Mouse (Mus musculus): ENCODE measurements at regions not wholly inside any gene's neighbourhood (a gene's known extent, or its start where the extent isn't known, plus 50 kb on each side); places are given as distances from the start of the nearest gene placed in this dataset.

DNA sequence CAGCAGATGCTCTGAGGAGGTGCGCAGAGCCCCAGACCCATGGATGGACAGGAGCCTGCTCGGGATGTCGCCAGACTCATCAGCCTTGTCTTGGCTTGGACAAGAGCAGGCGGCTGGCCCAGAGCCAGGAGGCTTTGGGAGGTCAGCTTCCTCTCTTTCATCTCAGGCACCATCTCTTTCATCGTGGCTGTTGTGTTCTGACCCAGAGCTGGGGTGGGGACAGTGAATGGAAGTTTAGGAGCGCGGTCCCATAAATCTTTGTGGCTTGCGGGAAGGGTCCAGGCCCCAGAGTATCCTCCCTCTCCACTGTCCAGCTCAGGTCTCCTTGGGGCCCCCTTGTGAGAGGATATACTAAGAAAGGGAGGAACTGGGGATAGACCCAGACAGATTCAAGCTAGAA lies 87.2 kb upstream of the Zbtb40 start:
- TF ChIP-seq GATA4 (IDR thresholded peaks at IDR 0.05; ENCODE audit: insufficient replicate concordance, low read length), result no peak

GRCm38 (mm10) chr4:137134553-137134952 lies 86.0 kb upstream of the Zbtb40 start:
- no peak for TF ChIP-seq GATA4 (IDR thresholded peaks at IDR 0.05; ENCODE audit: insufficient replicate concordance, low read length)

DNA sequence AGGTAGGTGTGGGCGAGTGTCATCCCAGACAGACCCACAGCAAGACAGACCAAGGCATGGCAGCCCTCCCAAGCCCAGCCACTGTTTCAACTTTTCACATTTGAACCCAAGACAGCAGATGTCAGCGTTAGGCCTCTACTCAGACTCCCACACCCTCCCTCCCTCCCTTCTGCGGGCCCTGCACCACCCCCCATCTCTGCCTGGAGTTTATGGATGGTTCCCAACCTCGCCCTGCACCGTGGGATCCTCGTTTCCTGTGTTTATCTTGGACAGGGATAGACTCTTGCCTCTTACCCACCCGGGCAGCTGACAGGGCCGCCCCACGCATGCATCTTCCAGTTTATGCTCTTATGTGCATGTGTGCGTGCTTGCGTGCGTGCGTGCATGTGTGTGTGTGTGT lies 85.2 kb upstream of the Zbtb40 start:
- no peak for TF ChIP-seq GATA4 (IDR thresholded peaks at IDR 0.05; ENCODE audit: insufficient replicate concordance, low read length)

GRCm38 (mm10) chr4:137130619-137131212 lies 82.1 kb upstream of the Zbtb40 start:
- TF ChIP-seq GATA4 (IDR thresholded peaks at IDR 0.05; ENCODE audit: insufficient replicate concordance, low read length), result no peak

GRCm38 (mm10) chr4:137128152-137128551 lies 79.6 kb upstream of the Zbtb40 start:
- TF ChIP-seq GATA4 (IDR thresholded peaks at IDR 0.05; ENCODE audit: insufficient replicate concordance, low read length), result no peak

DNA sequence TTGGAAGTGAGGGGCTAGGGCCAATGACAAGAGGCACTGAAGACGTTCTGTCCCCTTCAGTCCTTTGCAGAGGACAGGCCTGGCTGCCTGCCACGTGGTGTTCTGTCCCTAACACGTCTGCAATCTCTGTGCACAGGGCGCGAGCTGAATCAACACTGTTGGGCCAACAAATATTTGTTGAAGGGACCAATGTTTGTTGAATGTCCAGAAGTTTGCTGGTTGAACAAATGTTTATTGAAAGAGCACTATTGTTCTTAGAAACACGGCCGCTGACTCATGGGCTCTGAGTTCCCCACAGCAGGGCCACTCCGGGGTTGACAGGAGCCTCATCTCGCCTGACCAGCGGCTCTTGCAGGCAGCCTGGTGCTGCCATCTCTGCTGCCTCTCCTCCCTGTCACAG lies 73.1 kb upstream of the Zbtb40 start:
- TF ChIP-seq GATA4 (IDR thresholded peaks at IDR 0.05; ENCODE audit: insufficient replicate concordance, low read length), result no peak

DNA sequence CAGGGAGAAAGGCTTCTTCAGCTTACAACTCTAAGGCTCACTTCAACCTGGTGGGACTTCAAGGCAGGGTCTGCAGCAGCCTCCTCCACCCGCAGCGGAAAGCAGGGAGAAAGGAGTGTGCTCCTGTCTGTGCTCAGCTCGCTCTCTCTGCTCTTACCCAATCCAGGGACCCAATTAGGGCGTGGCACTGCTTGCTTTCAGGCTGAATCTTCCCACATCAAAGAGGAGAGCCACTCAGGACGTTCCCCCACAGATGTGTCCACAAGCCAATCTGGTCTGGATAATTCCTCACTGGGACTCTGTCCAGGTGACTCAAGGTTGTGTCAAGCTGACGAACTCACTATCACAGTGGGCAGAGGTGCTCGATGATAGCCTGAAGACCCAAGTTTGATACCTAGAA lies 72.0 kb upstream of the Zbtb40 start:
- TF ChIP-seq GATA4 (IDR thresholded peaks at IDR 0.05; ENCODE audit: insufficient replicate concordance, low read length), result no peak

DNA sequence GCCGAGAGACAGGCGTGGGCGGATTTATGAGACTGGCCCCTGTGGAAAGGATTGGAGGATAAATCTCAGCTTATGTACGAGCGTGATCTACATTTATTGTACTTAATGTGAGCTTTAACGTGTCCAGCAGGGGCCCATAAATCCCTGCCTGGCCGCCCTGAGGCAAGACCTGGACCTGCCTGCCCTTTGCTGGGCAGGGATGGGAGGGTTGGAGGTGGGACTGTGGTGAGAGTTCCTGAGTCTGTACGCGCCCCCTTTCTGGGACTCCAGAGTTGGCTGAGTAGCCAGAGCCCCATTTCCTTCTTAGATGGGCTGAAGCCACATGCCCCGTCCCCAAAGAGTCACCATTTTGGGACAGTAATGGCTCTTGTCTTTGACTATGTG lies 69.7 kb upstream of the Zbtb40 start:
- no peak for TF ChIP-seq GATA4 (IDR thresholded peaks at IDR 0.05; ENCODE audit: insufficient replicate concordance, low read length)

- TF ChIP-seq GATA4 (IDR thresholded peaks at IDR 0.05; ENCODE audit: insufficient replicate concordance, low read length), result no peak
Measured at GRCm38 (mm10) chr4:137117471-137118331, 69.1 kb upstream of the Zbtb40 start.

GRCm38 (mm10) chr4:137115062-137115461 lies 66.5 kb upstream of the Zbtb40 start:
- TF ChIP-seq GATA4 (IDR thresholded peaks at IDR 0.05; ENCODE audit: insufficient replicate concordance, low read length), result no peak

DNA sequence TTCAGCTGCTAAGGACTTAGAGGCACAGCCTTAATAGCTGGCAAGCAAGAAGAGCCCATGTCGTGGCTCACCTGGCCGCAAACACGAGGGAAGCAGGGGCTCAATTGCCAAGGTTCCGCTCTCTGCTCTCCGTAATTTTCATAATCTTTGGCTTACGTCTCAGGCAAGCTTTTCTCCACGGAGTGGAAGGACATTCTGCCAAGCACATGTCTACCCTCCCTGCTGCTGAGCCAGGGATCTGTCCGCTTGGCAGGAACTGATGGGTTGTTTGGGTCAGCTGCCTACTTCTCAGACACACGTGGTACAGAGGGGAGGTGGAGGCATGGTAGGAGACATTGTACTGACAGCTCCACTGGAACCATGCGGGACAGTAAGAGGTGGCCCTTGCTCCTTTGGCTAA lies 61.7 kb upstream of the Zbtb40 start:
- TF ChIP-seq GATA4 (IDR thresholded peaks at IDR 0.05; ENCODE audit: insufficient replicate concordance, low read length), result no peak

- no peak for TF ChIP-seq GATA4 (IDR thresholded peaks at IDR 0.05; ENCODE audit: insufficient replicate concordance, low read length)
Measured at GRCm38 (mm10) chr4:137104447-137105044, 55.9 kb upstream of the Zbtb40 start.

DNA sequence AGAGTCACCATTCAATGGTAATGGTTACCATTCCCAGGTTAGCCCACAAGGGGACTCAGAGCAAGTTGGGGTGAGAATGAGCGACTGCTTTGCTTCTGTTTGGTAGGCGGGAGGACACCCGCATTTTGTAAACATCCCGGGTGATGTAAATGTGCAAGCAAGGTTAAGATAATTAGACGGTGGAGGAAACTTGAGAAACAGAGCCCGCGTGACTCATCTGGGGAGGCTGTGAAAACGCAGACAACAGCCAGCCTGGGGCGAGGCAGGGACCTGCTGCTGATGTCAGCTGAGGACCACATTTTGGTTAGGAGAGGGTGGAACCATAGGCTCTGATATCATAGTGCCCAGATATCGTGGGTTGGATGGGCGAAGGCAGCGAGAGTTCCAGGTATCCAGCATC lies 52.6 kb upstream of the Zbtb40 start:
- TF ChIP-seq GATA4 (IDR thresholded peaks at IDR 0.05; ENCODE audit: insufficient replicate concordance, low read length), result no peak

- TF ChIP-seq GATA4 (IDR thresholded peaks at IDR 0.05; ENCODE audit: insufficient replicate concordance, low read length), result no peak
Measured at GRCm38 (mm10) chr4:137100756-137101155, 52.2 kb upstream of the Zbtb40 start.

All from liver, adult (tissue).